Mouse (Mus musculus): ENCODE measurements around the gene Rexo5.

Gene Rexo5

GRCm38 (mm10) chr7:119841820-119842449 lies 48.1 kb downstream of the Rexo5 start:
- no peak for DNase-seq (ENCODE audit: low read depth, low spot score)

- no peak for DNase-seq (ENCODE audit: low read depth, low spot score)
These were observed 51.7 kb downstream of the Rexo5 start for GRCm38 (mm10) chr7:119845541-119845940.

GRCm38 (mm10) chr7:119847396-119847795 lies 53.6 kb downstream of the Rexo5 start:
- DNase-seq (ENCODE audit: low read depth, low spot score): no peak

- no peak for DNase-seq (ENCODE audit: low read depth, low spot score)
These were observed 55.3 kb downstream of the Rexo5 start for GRCm38 (mm10) chr7:119849096-119849495.

GRCm38 (mm10) chr7:119850737-119851136 lies 56.9 kb downstream of the Rexo5 start:
- DNase-seq (ENCODE audit: low read depth, low spot score): no peak

- DNase-seq (ENCODE audit: low read depth, low spot score): no peak
These were observed 58.7 kb downstream of the Rexo5 start for GRCm38 (mm10) chr7:119852494-119852893.

- DNase-seq (ENCODE audit: low read depth, low spot score): no peak
These were observed 59.4 kb downstream of the Rexo5 start for GRCm38 (mm10) chr7:119853186-119853585.

GRCm38 (mm10) chr7:119854362-119854761 lies 60.6 kb downstream of the Rexo5 start:
- DNase-seq (ENCODE audit: low read depth, low spot score): no peak

GRCm38 (mm10) chr7:119855031-119855430 lies 61.2 kb downstream of the Rexo5 start:
- no peak for DNase-seq (ENCODE audit: low read depth, low spot score)

- DNase-seq (ENCODE audit: low read depth, low spot score): no peak
These were observed 65.7 kb downstream of the Rexo5 start for GRCm38 (mm10) chr7:119859476-119859875.

GRCm38 (mm10) chr7:119860116-119860515 lies 66.3 kb downstream of the Rexo5 start:
- no peak for DNase-seq (ENCODE audit: low read depth, low spot score)

GRCm38 (mm10) chr7:119860554-119860953 lies 66.7 kb downstream of the Rexo5 start:
- no peak for DNase-seq (ENCODE audit: low read depth, low spot score)

- no peak for DNase-seq (ENCODE audit: low read depth, low spot score)
These were observed 67.1 kb downstream of the Rexo5 start for GRCm38 (mm10) chr7:119860971-119861334.

- DNase-seq (ENCODE audit: low read depth, low spot score): peak; percentile 40
These were observed 67.7 kb downstream of the Rexo5 start for GRCm38 (mm10) chr7:119861335-119862091.

GRCm38 (mm10) chr7:119862167-119862566 lies 68.4 kb downstream of the Rexo5 start:
- no peak for DNase-seq (ENCODE audit: low read depth, low spot score)

GRCm38 (mm10) chr7:119864500-119864899 lies 70.7 kb downstream of the Rexo5 start:
- DNase-seq (ENCODE audit: low read depth, low spot score): no peak

- DNase-seq (ENCODE audit: low read depth, low spot score): no peak
These were observed 72.3 kb downstream of the Rexo5 start for GRCm38 (mm10) chr7:119866136-119866535.

GRCm38 (mm10) chr7:119872204-119872603 lies 78.4 kb downstream of the Rexo5 start:
- DNase-seq (ENCODE audit: low read depth, low spot score): no peak

GRCm38 (mm10) chr7:119873050-119873449 lies 79.2 kb downstream of the Rexo5 start:
- DNase-seq (ENCODE audit: low read depth, low spot score): no peak

GRCm38 (mm10) chr7:119875776-119876440 lies 82.1 kb downstream of the Rexo5 start:
- no peak for DNase-seq (ENCODE audit: low read depth, low spot score)

- DNase-seq (ENCODE audit: low read depth, low spot score): no peak
These were observed 85.4 kb downstream of the Rexo5 start for GRCm38 (mm10) chr7:119879171-119879570.

GRCm38 (mm10) chr7:119880345-119880744 lies 86.5 kb downstream of the Rexo5 start:
- no peak for DNase-seq (ENCODE audit: low read depth, low spot score)

- DNase-seq (ENCODE audit: low read depth, low spot score): no peak
These were observed 87.4 kb downstream of the Rexo5 start for GRCm38 (mm10) chr7:119881229-119881628.
